Mouse (Mus musculus) thymus, postnatal 10 days (tissue): Measurements from ENCODE around the gene Gm11627.
"Not testable (repeated sequence)": the region's sequence is repeated elsewhere in the genome, so short reads cannot be mapped to it uniquely, and the experiment has no call there.

Source experiments
- DNase-seq, 2 experiments: peaks; one replicate each; pipeline ENCODE4 v3.0.0; 2021; ENCODE audit warnings: low spot score in 2 of 2

The Gm11627 gene

DNA sequence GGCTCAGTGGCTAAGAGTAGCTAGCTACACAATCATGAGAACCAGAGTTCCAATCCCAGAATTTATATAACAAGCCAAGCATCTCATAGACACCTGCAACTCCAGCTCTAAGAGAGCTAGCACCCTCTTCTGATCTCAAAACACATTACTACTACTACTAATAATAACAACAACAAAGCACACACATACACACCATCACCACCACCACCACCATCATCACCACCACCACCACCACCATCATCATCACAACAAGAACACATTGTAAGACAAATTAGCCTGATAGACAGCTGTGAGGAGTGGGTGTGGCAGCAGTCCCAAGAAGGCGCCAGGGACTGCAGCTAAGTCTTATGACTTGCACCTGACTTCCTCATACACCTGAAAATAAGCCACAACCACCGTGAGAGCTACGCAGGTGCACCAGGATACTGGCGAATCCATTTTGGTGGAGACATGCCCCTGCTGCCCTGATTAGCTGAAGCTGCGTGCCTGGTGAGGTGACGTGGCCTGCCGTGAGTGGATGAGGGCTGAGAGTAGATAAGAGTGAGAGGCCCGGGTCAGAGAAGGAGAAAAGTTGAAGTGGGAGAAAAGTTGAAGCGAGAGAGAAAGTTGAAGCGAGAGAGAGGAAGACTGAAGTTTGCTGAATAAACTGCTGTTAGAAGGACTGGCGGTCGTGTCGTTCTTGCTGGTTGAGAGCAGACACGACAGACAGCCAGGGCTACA lies 14.1 kb downstream of the Gm11627 start:
- DNase-seq = not testable (repeated sequence)

DNA sequence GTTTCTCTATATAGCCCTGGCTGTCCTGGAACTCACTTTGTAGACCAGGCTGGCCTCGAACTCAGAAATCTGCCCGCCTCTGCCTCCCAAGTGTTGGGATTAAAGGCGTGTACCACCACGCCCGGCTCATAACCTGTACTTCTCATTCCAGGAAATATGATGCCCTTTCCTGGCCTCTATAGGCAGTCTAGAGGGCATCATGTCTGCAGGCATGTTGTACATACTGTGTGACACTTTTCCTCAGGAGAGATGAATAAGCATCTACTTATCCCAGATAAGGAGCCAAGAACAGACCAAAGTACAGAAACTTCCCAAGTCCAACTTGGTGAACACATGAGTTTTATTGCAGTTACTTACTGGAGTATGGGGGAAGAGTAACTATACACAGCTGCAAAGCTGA lies 20.6 kb downstream of the Gm11627 start:
- no peak for DNase-seq

DNA sequence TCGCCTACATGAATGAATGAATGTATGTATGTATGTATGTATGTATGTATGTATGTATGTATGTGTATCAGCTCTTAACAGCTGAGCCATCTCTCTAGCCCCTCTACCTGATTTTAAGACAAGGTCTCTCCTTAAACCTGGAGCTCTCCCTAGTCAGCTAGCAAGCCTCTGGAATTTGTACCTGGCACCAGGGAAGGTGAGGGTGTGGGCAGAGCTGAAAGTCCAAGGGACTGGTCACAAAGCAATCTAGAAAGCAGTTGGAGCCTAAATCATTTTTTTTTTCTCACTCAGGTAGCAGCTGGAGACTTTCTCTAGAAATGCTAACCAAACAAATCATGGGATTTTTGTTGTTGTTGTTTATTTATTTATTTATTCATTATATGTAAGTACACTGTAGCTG lies 21.9 kb downstream of the Gm11627 start:
- no peak for DNase-seq

DNA sequence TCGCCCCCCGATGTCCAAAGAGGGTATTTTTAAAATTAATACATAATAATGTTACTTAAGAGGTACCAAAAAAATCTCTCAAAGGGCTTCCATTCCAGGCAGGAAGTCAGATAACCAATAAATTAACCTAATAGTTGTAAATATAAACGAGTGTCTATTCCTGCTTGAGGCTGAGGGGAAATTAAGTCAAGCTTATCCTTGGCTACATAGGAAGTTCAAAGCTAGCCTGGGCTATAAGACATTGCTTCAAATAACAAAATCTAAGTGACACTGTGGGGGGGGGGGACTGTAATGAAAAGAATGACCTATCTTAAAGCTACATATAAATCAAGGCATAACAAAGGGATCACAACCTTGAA lies 22.6 kb downstream of the Gm11627 start:
- DNase-seq = no peak

DNA sequence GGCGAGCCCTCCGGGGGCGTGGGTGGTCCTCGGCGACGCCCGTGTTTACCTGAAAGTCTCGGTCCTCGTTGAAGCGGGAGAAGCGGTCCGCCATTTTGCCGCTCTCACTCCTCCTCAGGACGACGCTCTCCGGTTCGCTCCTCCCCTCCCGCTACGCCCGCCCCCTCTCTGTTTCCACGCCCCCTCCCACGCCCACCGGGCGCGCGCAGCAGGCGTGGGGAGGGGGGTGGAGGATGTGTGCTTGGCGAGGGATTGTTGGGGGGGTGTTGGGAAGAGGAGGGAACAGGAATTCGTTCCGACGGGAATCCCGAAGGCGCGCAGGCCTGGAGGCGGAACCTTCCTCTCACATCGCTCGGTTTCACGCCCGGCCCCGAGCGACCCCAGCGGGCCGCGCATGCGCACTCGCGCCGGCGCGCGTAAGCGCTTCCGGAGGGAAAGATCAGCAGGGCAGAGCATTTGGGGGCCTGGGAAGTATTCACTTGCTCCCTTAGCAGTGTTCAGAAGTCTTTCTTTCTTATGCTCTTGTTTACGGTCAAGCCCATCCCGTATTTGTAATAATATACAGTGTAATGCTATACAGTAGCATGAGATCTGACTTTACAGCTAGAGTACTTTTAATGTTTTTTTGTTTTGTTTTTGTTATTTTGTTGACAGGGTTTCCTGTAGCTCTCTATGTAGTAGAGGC lies 23.1 kb downstream of the Gm11627 start, which contains the start of gene Gpatch8:
Gene Gpatch8 (minus strand): TSS at position 362 of the 685 bp plus-strand sequence.
- DNase-seq = peak; percentile 87

DNA sequence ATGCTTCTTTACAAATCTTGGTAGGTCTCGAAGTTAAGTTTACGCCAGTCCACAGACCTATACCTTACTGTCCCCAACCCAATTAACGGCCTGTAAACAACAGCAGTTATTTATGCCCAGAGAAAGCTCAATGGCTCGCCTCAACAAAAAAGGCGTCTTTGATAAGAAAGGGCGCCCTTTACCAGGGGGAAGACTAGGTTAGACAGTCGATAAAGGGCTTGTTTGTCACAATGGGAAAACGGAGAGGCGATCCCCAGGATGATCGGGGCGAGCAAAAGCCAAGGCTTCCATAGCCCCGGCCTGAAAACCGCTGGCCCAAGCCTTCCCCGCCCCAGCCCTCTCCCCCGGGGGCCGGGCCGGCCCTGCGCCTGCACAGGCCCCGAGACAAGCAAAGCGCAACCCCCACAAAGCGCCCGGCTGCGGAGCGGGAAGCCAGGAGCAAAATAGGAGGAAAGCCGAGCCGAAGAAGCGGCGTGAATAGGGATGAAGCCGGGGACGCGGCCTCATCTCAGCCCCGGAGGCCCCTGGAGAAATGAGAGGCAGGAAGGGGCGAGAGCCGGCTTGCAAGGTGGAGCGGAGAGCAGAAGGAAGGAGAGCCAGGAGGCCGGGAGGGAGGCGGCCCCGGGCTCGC lies 23.7 kb downstream of the Gm11627 start:
- no peak for DNase-seq

DNA sequence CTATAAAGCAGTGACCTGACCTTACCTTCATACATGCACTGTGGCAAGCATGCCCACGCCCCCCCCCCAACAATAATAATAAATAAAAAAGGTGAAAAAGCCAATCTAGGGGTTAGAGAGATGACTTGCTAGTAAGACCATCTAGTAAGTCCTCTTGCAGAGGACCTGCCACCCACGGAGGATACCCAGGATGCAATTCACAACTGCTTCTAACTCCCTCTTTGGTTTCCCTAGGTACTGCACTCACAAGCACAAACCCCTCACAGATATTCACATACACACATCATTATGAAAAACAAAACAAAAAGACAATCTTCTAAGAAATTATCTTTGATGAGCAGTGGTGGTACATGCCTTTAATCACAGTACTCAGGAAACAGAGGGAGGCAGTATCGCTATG lies 27.2 kb downstream of the Gm11627 start:
- DNase-seq = no peak

DNA sequence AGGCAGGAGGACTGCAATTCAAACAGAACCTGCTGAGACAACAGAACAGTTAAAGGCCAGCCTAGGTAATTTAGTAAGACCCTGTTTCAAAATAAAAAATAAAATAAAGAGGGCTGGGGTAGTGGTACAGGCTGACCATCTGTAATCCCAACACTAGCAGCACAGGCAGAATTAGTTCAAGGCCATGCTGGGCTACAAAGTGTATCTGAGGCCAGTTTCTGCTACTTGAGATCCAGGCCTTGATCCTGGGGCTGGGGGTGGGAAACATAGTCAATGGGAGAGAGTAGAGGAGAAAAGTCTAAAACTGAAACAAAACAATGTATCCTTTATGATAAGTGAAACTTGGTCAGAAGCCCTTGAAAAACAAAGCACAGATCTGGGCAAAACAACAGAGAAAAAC lies 28.1 kb downstream of the Gm11627 start:
- no peak for DNase-seq

DNA sequence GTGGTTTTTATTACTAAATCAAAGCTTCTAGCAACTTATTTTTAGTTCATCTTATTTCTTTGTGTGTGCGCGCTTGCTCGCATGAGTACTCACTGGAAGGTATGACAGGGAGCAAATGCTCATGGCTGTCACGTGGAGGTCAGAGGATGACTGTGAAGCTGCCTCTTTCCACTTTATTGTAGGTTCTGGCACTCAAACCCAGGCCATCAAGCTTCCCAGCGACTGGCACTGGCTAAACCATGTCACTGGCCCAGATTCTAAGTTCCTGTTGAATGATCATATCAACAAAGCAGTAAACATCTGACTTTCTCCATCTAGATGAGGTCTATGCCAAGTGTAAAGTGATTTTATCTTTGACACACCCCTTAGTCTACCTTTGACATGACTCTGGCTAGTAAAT lies 37.8 kb downstream of the Gm11627 start:
- DNase-seq = no peak

DNA sequence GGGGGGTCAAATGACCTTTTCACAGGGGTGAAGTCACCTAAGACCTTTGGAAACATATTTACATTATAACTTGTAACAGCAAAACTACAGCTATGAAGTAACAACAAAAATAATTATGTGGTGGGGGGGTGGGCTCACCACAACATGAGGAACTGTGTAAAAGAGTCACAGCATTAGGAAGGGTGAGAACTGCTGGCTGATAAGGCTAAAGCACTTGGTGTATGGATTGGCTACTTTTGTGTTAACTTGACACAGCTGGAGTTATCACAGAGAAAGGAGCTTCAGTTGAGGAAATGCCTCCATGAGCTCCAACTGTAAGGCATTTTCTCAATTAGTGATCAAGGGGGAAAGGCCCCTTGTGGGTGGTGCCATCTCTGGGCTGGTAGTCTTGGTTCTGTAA lies 39.0 kb downstream of the Gm11627 start:
- not testable (repeated sequence) for DNase-seq

DNA sequence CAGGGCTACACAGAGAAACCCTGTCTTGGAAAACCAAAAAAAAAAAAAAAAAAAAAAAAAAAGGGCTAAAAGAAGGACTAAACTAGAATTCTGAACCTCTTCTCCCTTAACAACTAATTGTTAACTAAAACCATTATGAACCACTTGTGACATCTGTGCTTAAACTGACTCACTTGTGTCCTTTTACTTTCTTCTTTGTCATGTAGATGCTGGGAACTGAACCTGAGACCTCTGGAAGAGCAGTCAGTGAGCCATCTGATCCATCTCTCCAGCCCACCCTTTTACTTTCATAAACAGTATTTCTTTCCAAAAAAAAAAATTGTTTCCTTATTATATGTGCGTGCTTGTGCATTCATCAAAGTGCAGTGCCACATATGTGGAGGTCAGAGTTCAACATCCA lies 39.6 kb downstream of the Gm11627 start:
- DNase-seq = no peak

DNA sequence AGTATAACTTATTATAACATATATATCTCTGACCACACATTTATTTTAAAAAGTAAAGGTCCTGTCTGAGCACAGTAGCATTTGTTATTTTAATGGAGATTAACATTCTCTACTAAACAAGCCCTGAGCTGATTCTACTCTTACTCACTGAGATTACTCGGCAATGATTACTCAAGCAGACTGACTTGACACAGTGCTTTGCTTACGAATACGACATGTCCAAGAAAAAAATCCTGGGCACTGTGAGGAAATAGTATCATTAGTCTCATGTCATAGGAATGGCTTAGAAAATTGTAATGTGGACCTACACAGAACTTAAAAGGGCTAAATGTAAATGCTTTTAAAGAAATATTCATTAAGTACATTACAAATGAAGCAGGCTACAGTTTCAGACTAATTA lies 43.1 kb downstream of the Gm11627 start:
- no peak for DNase-seq

DNA sequence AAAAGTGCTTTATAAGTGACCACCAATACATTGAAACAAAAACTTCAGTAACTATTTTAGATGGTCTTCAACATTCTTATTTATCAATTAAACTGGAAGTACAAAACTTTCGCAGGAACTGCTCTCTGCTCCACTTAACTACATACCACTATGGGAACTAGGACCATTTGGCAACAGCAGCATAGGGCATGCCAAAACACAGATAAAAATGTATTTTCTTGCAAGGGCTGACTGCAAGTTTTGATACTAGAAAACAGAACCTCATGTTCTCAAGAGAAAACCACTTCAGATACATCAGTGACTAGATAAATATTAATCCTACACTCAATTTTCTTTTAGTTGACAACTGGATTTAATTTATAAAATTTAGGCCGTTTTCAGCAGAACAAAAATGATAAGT lies 45.2 kb downstream of the Gm11627 start:
- no peak for DNase-seq

DNA sequence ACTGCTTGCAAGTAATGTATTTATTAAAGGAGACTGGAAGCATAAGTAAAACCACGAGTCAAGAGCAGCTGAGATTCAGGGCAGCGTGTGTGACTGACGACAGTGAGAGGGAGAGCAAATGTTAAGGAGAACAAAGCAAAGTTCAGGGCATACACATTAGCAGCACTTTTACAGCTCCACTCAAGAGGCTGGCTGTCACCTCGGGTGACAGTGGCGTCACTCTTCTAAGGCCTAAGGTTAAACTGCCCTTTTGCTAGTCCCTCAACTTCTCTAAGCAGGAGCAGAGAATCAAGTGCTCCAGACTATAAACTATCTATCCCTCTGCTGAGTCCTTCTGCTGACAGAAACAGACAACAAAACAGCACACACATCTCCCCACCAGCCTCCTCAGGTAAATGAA lies 47.8 kb downstream of the Gm11627 start:
- DNase-seq = no peak
